Mouse (Mus musculus) intestine, postnatal 0 days (tissue): ENCODE results near the gene Zyx. TPM values are rescaled to one million over a fixed set of nuclear protein-coding genes. Genes with fewer than 3 reads are reported as not detected.

Source experiments
- ATAC-seq: fragments of 200-750 bp; cut with Nextera tagmentation; 2 replicates; pipeline ENCODE4 v1.8.0; 2017; ENCODE audit warnings: mild to moderate bottlenecking, moderate TSS enrichment, moderate library complexity
- H3K27ac ChIP-seq: fragments of 300-500 bp; sonication (generic); 2 replicates; pipeline ENCODE4 v1.5.1; 2014; ENCODE audit warnings: mild to moderate bottlenecking, low read depth, low read length, moderate library complexity
- H3K27me3 ChIP-seq: fragments of 300-500 bp; sonication (generic); replicated peaks from 2 replicates; pipeline ENCODE4 v1.6.1; 2014; ENCODE audit warnings: low read length, mixed read lengths; ENCODE audit not compliant: control insufficient read depth, insufficient read depth
- H3K36me3 ChIP-seq: fragments of 300-500 bp; sonication (generic); 2 replicates; pipeline ENCODE4 v1.6.1; 2014; ENCODE audit warnings: mild to moderate bottlenecking, moderate library complexity; ENCODE audit not compliant: control insufficient read depth, insufficient read depth
- H3K4me1 ChIP-seq: fragments of 300-500 bp; sonication (generic); replicated peaks from 2 replicates; pipeline ENCODE4 v1.6.1; 2014; ENCODE audit warnings: antibody characterized with exemption, low read length, mixed read lengths; ENCODE audit not compliant: control insufficient read depth, insufficient read depth
- H3K4me2 ChIP-seq: fragments of 300-500 bp; sonication (generic); replicated peaks from 2 replicates; pipeline ENCODE4 v1.6.1; 2014; ENCODE audit warnings: low read depth, mild to moderate bottlenecking, moderate library complexity
- H3K4me3 ChIP-seq: fragments of 300-500 bp; sonication (generic); 2 replicates; pipeline ENCODE4 v1.5.1; 2014; ENCODE audit warnings: low read depth, low read length
- H3K9ac ChIP-seq: fragments of 300-500 bp; sonication (generic); 2 replicates; pipeline ENCODE4 v1.6.1; 2014; ENCODE audit warnings: mild to moderate bottlenecking, low read depth, low read length
- H3K9me3 ChIP-seq: fragments of 300-500 bp; sonication (generic); 2 replicates; pipeline ENCODE4 v1.6.1; 2016; ENCODE audit warnings: mixed run types; ENCODE audit not compliant: control insufficient read depth
- CTCF ChIP-seq: sonication (generic); IDR thresholded peaks from 2 replicates; pipeline ENCODE4 v1.5.1; 2016; ENCODE audit warnings: low read depth, mild to moderate bottlenecking, control low read depth, antibody characterized with exemption, moderate library complexity
- WGBS: fragments of 180-500 bp; shearing (Covaris S2); extraction: QIAGEN DNeasy Blood & Tissue Kit; methylation state at CpG from one replicate; pipeline ENCODE4 v1.1.7; 2014; 5-methylcytosine and 5-hydroxymethylcytosine counted together
- polyA plus RNA-seq: library from polyadenylated mRNA; unstranded; fragments of >200 nt; fragmentation: Nextera tagmentation; extraction: Ambion mirVana; gene quantifications from 2 replicates; pipeline ENCODE4 v1.2.1, GENCODE M21; 2015

Zyx gene
- polyA plus RNA-seq, 1 experiment from 2014 or later = 54.8 TPM

DNA sequence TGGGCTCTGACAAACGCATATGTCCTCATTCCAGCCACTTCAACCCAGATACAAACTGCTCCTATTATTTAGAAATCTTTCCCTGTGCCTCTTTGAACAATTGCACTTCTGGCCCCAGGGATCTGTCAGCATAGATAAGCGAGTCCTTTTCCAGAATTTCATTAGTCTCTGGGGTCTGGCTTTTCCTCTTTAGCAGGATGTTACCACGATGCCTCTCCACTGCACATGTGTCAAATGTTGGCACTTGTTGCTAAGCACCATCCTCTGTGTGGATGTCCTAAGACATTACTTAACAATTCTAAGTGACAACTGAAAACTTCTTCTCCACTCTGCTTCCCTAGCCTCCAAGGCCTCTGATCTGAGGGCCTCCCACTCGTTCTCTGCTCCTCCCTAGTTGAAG is 26.6 kb downstream of the Zyx start:
- no peaks in the 10 kb centered on the region for H3K36me3 ChIP-seq

DNA sequence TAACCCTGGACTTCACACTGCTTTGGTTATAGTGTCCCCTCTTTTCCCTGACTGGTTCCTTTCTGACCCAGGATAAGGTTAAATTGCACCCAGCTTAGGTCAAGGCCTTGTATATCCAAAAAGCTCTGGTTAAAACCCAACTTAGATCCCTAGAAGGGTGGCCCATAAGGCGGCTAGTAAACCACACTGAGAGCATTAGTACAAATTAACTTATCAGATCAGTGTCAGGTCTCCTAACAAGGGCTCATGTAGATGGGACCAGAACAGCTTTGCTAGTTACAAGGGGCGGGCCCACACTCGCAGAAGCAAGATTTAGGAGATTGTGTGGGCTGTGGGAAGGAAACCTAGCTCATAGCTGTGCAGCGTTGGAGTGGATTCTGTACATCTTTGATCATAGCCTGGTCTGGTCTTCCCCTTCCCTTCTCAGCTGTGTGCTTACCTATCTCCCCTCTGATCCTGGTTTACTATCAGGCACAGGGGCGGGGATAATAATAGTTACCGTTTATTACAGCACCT is 27.1 kb downstream of the Zyx start:
- no peak for ATAC-seq
- Histone ChIP-seq H3K27ac (no peak overlapping the region; the same call in 1 of the 2 replicates), H3K4me2 (no peak overlapping the region), H3K36me3 (no peaks in the 10 kb centered on the region), H3K27me3 (no peaks in the 10 kb centered on the region), H3K4me3 (no peak overlapping the region), H3K4me1 (no peaks in the 10 kb centered on the region), H3K9me3 (no peaks in the 10 kb centered on the region), H3K9ac (no peak overlapping the region)
- no peak for TF ChIP-seq CTCF
- 67% methylated on average over 6 of the region's 6 CpGs for WGBS

More for the DNA sequence above, 26.6 kb downstream of the Zyx start:
- Histone ChIP-seq H3K4me3 (no peak overlapping the region), H3K27ac (no peak overlapping the region; the same call in 1 of the 2 replicates), H3K9me3 (no peaks in the 10 kb centered on the region), H3K4me2 (no peak overlapping the region), H3K27me3 (no peaks in the 10 kb centered on the region), H3K4me1 (no peaks in the 10 kb centered on the region), H3K9ac (no peak overlapping the region)
- TF ChIP-seq CTCF = no peak
- ATAC-seq = no peak
- 32% methylated on average over 4 of the region's 4 CpGs for WGBS

DNA sequence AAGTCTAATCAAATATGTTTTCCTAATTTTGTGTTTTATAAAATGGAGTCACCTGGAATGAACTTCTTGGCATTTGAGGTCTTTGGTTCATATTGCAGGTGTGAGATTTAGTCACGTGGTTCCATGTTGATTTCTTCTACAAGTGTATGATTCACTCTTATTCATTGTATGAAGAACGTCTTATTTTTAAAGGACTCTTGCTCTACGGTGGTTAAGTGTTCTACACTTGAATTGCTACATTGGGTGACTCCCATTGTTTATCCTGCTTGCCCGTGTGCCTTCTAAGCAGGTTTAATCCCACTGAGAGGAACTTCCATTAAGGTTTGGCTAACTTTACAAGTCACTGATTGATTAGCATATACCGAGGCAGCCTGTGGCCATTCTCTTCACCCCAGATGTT is 27.9 kb downstream of the Zyx start:
- no peaks in the 10 kb centered on the region for H3K27me3 ChIP-seq
- WGBS = 81% methylated on average over 5 of the region's 5 CpGs
- no peaks in the 10 kb centered on the region for H3K36me3 ChIP-seq
- no peak overlapping the region for H3K9ac ChIP-seq
- H3K4me1 ChIP-seq = no peaks in the 10 kb centered on the region
- H3K9me3 ChIP-seq = no peaks in the 10 kb centered on the region
- no peak overlapping the region for H3K4me3 ChIP-seq
- H3K4me2 ChIP-seq = no peak overlapping the region
- H3K27ac ChIP-seq = no peak overlapping the region
- no peak for TF ChIP-seq CTCF
- ATAC-seq = no peak

GRCm38 (mm10) chr6:42379551-42379950 is 30.1 kb downstream of the Zyx start:
- Histone ChIP-seq H3K36me3 (no peaks in the 10 kb centered on the region), H3K27me3 (no peaks in the 10 kb centered on the region), H3K4me1 (no peaks in the 10 kb centered on the region), H3K9ac (no peak overlapping the region), H3K9me3 (no peaks in the 10 kb centered on the region), H3K4me3 (no peak overlapping the region), H3K27ac (no peak overlapping the region), H3K4me2 (no peak overlapping the region)
- no peak for TF ChIP-seq CTCF
- 72% methylated on average over 3 of the region's 3 CpGs for WGBS
- ATAC-seq = no peak

GRCm38 (mm10) chr6:42380416-42381144 is 31.1 kb downstream of the Zyx start:
- Histone ChIP-seq H3K27ac (no peak overlapping the region), H3K4me3 (no peak overlapping the region), H3K4me2 (no peak overlapping the region), H3K4me1 (no peaks in the 10 kb centered on the region), H3K9ac (no peak overlapping the region), H3K9me3 (no peaks in the 10 kb centered on the region), H3K27me3 (no peaks in the 10 kb centered on the region), H3K36me3 (no peaks in the 10 kb centered on the region)
- peak; percentile 84 for TF ChIP-seq CTCF
- WGBS = 29% methylated on average over 8 of the region's 8 CpGs
- no peak for ATAC-seq

DNA sequence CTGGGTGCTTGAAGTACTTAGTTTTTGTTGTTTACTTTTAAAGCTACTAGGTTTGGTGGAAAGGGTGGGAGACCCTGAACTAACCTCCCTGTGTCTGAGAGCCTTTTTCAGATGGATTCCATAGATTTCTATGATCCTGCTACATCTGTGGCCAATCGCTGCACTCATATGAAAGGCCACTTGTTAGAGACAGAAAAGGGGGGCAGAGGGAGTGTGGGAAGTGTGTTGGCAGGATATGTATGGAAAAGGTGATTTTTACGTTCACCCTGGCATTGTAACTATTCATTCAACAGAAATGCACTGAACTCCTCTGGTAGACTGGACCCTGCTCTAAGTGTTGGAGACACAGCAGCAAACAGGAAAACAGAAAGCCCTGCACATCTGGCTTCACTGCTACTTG is 31.8 kb downstream of the Zyx start:
- Histone ChIP-seq H3K4me2 (no peak overlapping the region), H3K9me3 (no peaks in the 10 kb centered on the region), H3K9ac (no peak overlapping the region), H3K4me1 (no peaks in the 10 kb centered on the region), H3K27ac (no peak overlapping the region), H3K4me3 (no peak overlapping the region), H3K36me3 (no peaks in the 10 kb centered on the region), H3K27me3 (no peaks in the 10 kb centered on the region)
- no peak for TF ChIP-seq CTCF
- ATAC-seq = no peak
- WGBS = 75% methylated on average over 2 of the region's 2 CpGs
